Mouse (Mus musculus) c-Kit-positive CD71-negative TER-119-negative erythroid progenitor cells, embryonic 14.5 days (primary cell): ENCODE data around the gene Tdgf1.

ENCODE experiments used
- DNase-seq: peaks from one replicate; pipeline ENCODE4 v3.0.0-alpha.2; 2013; ENCODE audit warnings: low read depth

The Tdgf1 gene

GRCm38 (mm10) chr9:110953550-110954461, 7.8 kb upstream of the Tdgf1 start:
- DNase-seq: peak; percentile 60

- no peak for DNase-seq
Observed at GRCm38 (mm10) chr9:110952931-110953549, 7.1 kb upstream of the Tdgf1 start.

- no peak for DNase-seq
Observed at GRCm38 (mm10) chr9:110952398-110952797, 6.4 kb upstream of the Tdgf1 start.

DNA sequence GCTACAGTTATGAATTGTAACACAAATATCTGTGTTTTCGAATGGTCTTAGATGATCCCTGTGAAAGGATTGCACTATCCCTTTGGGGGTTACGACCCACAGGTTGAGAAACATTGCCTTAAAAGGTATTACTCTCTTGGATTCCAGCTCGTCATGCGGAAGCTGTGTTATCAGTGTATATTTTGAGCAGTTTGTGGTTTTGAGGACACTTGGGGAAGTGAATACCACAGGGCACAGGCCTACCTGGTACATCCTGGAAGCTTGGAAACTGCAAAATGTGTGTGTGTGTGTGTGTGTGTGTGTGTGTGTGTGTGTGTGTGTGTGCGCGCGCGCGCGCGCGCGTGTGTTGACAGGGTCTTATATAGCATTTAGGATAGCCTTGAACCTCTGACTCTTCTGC, 5.9 kb upstream of the Tdgf1 start:
- DNase-seq: no peak

- no peak for DNase-seq
Observed at GRCm38 (mm10) chr9:110951397-110951796, 5.4 kb upstream of the Tdgf1 start, which contains the start of gene Lrrc2. Gene Lrrc2, plus strand, starts transcription at chr9:110951545.

DNA sequence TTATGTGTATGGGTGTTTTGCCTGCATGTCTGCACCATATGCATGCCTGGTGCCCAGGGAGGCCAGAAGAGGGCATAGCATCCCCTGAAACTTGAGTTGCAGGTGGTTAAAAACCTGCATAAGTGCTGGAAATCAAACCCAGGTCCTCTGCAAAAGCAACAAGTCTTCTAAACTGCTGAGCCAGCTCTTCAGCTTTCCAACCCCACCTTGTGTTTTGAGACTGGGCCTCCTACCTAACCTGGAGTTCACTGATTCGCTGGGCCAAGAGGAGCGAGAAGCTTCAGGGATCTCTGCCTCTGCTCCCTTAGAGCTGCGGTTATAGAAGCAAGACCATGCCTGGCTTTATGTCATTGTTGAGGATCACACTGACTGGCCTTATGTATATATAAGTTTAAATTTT, 4.2 kb upstream of the Tdgf1 start:
- DNase-seq: no peak

- DNase-seq: no peak
Observed at GRCm38 (mm10) chr9:110948813-110949310, 2.9 kb upstream of the Tdgf1 start.

DNA sequence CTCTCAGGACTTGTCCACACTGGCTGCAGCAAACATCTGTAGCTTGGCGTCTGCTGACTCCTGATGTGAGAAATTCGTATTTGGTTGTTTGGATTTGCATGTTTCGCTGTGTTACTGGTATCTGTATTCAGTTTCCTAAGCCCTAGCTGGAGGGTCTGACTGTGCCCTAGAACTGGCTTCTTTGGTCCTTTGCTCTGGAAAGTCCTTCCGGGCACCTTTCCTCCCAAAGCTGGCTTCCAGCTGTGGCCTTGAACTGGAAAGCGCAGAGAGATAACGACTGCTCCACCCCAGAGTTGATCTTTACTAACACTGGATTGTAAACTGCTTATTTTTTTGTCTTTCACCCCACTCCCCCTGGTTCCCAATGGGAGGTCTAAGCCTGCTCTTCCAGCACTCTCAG, 1.9 kb upstream of the Tdgf1 start:
- no peak for DNase-seq

- no peak for DNase-seq
Observed at GRCm38 (mm10) chr9:110947261-110947661, 1.3 kb upstream of the Tdgf1 start.

GRCm38 (mm10) chr9:110946548-110947044, 638 bp upstream of the Tdgf1 start:
- no peak for DNase-seq

DNA sequence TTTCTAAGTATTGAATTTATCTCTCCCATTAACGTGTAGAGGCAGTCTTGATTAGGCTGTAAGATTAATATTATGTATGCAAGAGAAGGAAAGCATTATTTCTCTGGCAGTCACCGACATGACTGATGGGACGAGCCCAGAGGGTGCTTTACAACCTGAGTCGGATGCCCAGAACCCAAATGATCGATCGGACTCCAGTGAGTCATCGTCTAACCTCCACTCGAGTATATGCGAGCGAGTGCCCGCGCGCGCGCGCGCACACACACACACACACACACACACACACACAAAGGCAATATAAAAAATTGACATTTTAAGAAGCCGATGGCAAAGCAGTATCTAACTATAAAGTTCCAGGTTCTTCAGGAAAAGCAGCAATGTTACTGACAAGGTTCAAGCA, 615 bp downstream of the Tdgf1 start:
- DNase-seq: no peak

GRCm38 (mm10) chr9:110944265-110944664, 1.7 kb downstream of the Tdgf1 start:
- no peak for DNase-seq

GRCm38 (mm10) chr9:110937506-110938490, 8.2 kb downstream of the Tdgf1 start:
- no peak for DNase-seq

- DNase-seq: no peak
Observed at GRCm38 (mm10) chr9:110935941-110936340, 10.0 kb downstream of the Tdgf1 start.

DNA sequence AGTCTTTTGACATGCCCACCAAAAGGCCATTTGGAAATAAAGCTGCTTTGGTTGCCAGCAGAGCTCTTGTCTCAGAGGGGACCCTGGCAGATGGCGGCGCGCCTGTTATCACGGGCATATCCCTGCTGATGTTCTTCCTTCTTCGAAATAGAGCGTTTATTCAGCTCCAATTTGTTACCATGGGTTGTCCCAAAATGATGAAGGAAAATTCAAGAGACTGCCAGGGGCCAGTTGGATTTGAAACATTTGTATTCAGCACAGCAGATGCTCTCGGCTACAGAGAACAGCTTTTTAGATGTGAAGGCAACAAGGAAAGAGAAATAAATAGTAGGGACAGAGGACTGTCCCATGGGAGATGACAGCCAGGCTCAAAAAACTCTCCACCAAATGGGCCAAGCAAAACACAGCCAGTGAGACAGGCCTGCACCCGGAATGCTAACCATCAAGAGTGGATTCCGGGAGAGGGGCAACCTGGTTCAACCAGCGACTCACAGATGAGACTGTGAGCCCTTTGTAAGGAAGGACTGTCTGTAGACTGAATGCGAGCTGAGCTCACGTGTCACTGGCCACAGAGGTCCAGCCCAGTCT, 12.0 kb downstream of the Tdgf1 start:
- DNase-seq: no peak

- DNase-seq: no peak
Observed at GRCm38 (mm10) chr9:110931573-110931972, 14.4 kb downstream of the Tdgf1 start.

DNA sequence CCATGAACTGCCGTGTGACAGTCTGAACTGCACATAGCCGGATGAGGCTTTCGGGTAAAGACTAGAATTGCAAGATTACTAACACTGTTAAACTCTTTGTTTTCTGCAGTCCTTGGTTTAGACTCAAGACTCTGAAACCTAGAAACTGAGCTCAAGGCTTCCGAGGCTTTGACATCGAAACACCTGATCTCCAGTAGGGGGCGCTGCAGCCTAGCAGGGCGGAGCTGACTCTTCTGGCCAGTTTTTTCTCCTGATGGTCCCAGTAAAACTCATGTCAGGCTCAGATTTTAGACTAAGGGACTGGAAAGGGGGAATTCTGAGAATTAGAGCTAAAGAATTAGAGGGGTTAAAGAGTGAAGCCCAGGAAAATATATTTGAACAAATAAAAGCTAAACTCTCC, 23.2 kb downstream of the Tdgf1 start:
- DNase-seq: peak; percentile 48

DNA sequence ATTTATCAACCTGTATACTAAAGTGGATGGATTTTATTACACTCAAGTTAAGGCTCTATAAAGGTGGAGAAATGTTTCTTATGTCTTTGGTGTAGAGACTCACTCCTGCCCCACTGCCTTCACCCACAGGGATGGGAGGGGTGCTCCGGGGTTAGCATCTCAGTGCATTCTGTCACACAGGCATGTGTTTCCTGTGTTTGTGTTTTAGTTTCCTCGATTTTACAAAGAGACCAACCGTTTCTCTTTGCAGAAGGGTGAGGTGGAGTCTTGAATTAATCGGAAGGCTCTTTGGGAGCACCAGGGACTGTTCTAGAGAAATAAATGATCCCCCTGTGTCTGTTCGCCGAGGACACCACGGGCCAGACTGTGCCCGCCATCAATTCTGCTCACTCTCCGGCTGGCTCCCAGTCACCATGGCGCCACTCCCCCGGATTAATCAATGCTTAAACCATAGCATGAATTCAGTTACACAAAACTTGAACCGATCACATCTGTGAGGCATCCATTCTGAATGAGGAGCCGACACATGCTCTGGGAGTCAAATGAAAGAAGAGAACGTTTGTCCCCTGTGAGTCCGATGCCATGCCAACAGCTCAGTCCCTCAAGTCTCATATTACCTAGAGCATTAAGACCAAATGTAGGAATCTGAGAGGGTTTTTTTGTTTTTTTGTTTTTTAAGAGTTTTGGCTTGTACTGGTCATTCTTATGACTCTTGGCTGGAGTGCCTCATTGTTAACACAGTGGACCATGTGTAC, 25.1 kb downstream of the Tdgf1 start:
- no peak for DNase-seq

DNA sequence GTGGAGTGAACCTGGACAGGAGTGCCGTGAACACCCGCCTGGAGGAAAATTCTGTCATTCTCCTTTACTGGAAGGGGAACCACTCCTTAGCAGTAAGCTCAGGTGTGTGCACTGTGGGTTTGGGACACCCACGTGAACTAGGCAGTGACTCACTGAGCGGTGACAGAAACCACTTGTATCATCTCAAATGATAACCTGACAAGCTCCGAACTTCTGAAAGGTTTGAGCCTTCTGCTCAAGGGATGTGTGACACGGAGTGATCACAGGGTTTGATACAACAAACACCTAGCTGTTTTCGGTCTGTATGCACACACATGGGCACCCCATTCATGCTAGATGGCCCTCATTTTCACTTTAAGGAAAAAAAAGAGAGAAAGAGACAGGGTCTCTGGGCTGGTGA, 29.2 kb downstream of the Tdgf1 start, which contains the start of gene Fam240a:
Fam240a (minus strand) TSS at position 76 of the 400 bp plus-strand sequence.
- DNase-seq: no peak

DNA sequence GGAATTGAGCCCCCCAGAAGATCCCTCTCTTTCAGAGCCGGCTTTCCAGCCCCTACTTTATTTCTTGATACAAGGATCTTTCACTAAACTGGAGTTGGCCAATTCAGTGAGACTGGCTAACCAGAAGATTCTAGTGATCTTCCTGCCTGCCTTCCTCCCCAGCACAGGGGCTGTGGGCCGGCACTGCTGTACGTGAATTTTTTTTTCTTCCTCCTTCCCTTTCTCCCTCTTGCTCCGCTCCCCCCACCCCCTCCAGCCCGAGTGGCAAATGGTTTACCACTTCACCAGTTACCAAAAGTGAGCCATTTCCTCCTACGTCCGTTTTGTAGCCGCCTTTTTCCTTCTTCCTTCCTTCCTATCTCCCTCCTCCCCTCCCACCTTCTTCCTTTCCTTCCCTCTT, 30.5 kb downstream of the Tdgf1 start:
- no peak for DNase-seq
